Mouse (Mus musculus) stomach, embryonic 14.5 days (tissue): ENCODE measurements around the gene Ctf2. TPM values are rescaled to one million over a fixed set of nuclear protein-coding genes. Genes with fewer than 3 reads are reported as not detected.

ENCODE experiments used
- ATAC-seq: fragments of 200-750 bp; cut with Nextera tagmentation; 2 replicates; pipeline ENCODE4 v1.8.0; 2017; ENCODE audit warnings: low read depth, moderate TSS enrichment; ENCODE audit not compliant: insufficient number of reproducible peaks, insufficient read depth, low FRiP score
- H3K27ac ChIP-seq: fragments of 300-500 bp; sonication (generic); 2 replicates; pipeline ENCODE4 v1.5.1; 2014; ENCODE audit warnings: mild to moderate bottlenecking, low read length, moderate library complexity, mixed read lengths
- H3K27me3 ChIP-seq: fragments of 300-500 bp; sonication (generic); 2 replicates; pipeline ENCODE4 v1.6.1; 2014; ENCODE audit warnings: low read length, control low read depth, mixed read lengths; ENCODE audit not compliant: control insufficient read depth, insufficient read depth
- H3K36me3 ChIP-seq: fragments of 300-500 bp; sonication (generic); 2 replicates; pipeline ENCODE4 v1.6.1; 2014; ENCODE audit warnings: mild to moderate bottlenecking, control low read depth, low read length, moderate library complexity, mixed read lengths; ENCODE audit not compliant: control insufficient read depth, insufficient read depth
- H3K4me1 ChIP-seq: fragments of 300-500 bp; sonication (generic); 2 replicates; pipeline ENCODE4 v1.6.1; 2014; ENCODE audit warnings: low read length, control low read depth, mixed read lengths; ENCODE audit not compliant: control insufficient read depth, insufficient read depth
- H3K4me2 ChIP-seq: fragments of 300-500 bp; sonication (generic); replicated peaks from 2 replicates; pipeline ENCODE4 v1.6.1; 2014; ENCODE audit warnings: low read depth, low read length, control low read depth
- H3K4me3 ChIP-seq: fragments of 300-500 bp; sonication (generic); 2 replicates; pipeline ENCODE4 v1.5.1; 2014; ENCODE audit warnings: low read depth, low read length, control low read depth
- H3K9ac ChIP-seq: fragments of 300-500 bp; sonication (generic); replicated peaks from 2 replicates; pipeline ENCODE4 v1.6.1; 2014; ENCODE audit warnings: low read depth, mild to moderate bottlenecking, control low read depth, low read length, moderate library complexity, mixed read lengths
- H3K9me3 ChIP-seq: fragments of 300-500 bp; sonication (generic); 2 replicates; pipeline ENCODE4 v1.6.1; 2016; ENCODE audit warnings: low read depth, low read length, control low read depth; ENCODE audit not compliant: control insufficient read depth
- WGBS: fragments of 180-500 bp; shearing (Covaris S2); extraction: QIAGEN DNeasy Blood & Tissue Kit; methylation state at CpG from one replicate; pipeline ENCODE4 v1.1.7; 2014; 5-methylcytosine and 5-hydroxymethylcytosine counted together
- polyA plus RNA-seq: library from polyadenylated mRNA; unstranded; fragments of >200 nt; fragmentation: Nextera tagmentation; extraction: Ambion mirVana; gene quantifications from 2 replicates; pipeline ENCODE4 v1.2.1, GENCODE M21; 2014

Gene Ctf2
- polyA plus RNA-seq, 1 experiment from 2014 or later: 0.32 TPM

DNA sequence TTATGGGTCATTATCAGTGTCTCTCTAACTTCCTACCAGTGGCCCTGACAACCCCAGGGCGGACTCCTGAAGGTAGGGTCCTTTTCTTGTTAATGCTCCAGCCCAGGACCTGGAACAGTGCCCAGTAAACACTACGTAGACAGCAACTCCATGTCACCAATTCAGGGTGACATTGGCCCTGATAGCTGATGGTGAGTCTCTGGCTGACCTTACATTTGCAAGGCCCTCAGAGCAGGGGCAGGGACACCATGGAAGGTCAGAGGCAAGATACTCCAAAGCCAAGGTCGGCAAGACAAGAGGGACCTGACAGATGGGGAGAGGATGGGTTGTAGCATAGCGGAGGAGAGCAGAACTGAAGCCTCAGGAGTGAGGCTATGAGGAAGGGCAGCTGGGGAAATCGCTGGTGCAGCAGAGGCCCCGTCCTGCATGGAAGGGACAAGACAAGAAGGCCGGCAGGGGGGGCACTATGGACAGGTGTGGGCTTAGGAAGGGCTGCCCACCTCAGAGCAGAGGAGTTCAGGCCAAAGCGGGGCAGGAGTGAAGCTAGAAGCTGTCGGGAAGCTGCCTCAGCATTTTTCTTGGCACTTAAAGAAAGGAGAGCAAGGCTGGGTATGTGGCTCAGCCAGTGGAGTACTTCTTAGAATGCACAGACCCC lies 42.2 kb downstream of the Ctf2 start:
- H3K9ac ChIP-seq: no peak overlapping the region
- H3K9me3 ChIP-seq: no peaks in the 10 kb centered on the region
- no peak overlapping the region for H3K4me2 ChIP-seq
- no peaks in the 10 kb centered on the region; the same call in 1 of the 2 replicates for H3K36me3 ChIP-seq
- H3K4me3 ChIP-seq: no peak overlapping the region
- 68% methylated on average over 9 of the region's 9 CpGs for WGBS
- no peak overlapping the region for H3K27ac ChIP-seq
- peaks cover 15% of the 10 kb centered on the region for H3K4me1 ChIP-seq
- no peak for ATAC-seq
- no peaks in the 10 kb centered on the region for H3K27me3 ChIP-seq

GRCm38 (mm10) chr7:127688935-127689334 lies 43.0 kb downstream of the Ctf2 start:
- Histone ChIP-seq H3K27ac (no peak overlapping the region), H3K9me3 (no peaks in the 10 kb centered on the region), H3K4me3 (no peak overlapping the region), H3K4me1 (peaks cover 15% of the 10 kb centered on the region), H3K36me3 (no peaks in the 10 kb centered on the region; the same call in 1 of the 2 replicates), H3K4me2 (no peak overlapping the region), H3K27me3 (no peaks in the 10 kb centered on the region), H3K9ac (no peak overlapping the region)
- ATAC-seq: no peak
- WGBS: 79% methylated on average over 7 of the region's 7 CpGs

GRCm38 (mm10) chr7:127686740-127687449 lies 45.1 kb downstream of the Ctf2 start:
- no peak overlapping the region for H3K4me2 ChIP-seq
- no peak overlapping the region for H3K9ac ChIP-seq
- H3K36me3 ChIP-seq: no peaks in the 10 kb centered on the region; the same call in 1 of the 2 replicates
- H3K4me1 ChIP-seq: peaks cover 15% of the 10 kb centered on the region
- 59% methylated on average over 11 of the region's 11 CpGs for WGBS
- no peak overlapping the region for H3K4me3 ChIP-seq
- H3K27ac ChIP-seq: no peak overlapping the region
- H3K9me3 ChIP-seq: no peaks in the 10 kb centered on the region
- H3K27me3 ChIP-seq: no peaks in the 10 kb centered on the region
- ATAC-seq: no peak

DNA sequence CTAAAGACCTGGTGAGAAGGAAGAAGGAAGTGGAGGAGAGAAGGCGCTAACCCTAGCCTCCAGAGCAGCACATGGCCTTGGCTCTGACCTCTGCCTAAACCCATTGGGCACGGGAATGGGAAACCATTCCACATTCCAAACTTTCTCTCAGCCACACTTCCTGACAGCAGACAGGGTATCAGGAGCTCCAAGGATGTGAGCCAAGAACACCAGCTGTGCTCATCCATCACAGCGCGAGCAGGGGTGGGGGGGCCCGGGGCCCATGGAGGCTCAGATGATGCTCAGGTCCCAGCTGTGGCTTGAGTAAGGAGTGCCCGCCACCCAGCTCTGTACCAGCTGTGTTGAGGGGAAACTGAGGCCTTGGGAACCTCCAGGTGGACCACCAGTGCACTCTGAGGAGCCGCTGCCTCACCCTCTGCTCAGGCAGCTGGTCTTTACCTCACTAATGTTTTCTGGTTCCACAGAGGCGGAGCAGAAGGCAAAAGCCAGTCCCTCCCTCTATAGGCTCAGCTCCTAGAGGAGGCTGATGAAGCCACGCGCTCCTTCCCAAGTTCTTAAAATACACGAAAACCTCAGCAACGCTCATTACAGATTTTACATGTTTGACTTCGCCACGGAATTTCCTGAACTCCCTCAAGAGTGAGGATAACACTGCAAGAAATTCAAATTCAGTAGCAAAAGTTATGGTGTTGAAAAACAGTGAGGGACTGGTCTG lies 46.5 kb downstream of the Ctf2 start:
- ATAC-seq: peak; percentile 72; the same call in 1 of the 2 replicates
- H3K4me2 ChIP-seq: 0 out of 2 replicates have a peak overlapping the region, but pooled peaks have one; percentile 10
- peak overlapping the region; percentile 52; the same call in 1 of the 2 replicates for H3K27ac ChIP-seq
- no peak overlapping the region for H3K4me3 ChIP-seq
- peaks cover 15% of the 10 kb centered on the region for H3K4me1 ChIP-seq
- no peaks in the 10 kb centered on the region for H3K27me3 ChIP-seq
- WGBS: 39% methylated on average over 14 of the region's 14 CpGs
- H3K9ac ChIP-seq: no peak overlapping the region
- no peaks in the 10 kb centered on the region for H3K9me3 ChIP-seq
- H3K36me3 ChIP-seq: no peaks in the 10 kb centered on the region; the same call in 1 of the 2 replicates

GRCm38 (mm10) chr7:127681888-127682553 lies 49.9 kb downstream of the Ctf2 start:
- no peaks in the 10 kb centered on the region for H3K9me3 ChIP-seq
- H3K4me3 ChIP-seq: no peak overlapping the region
- H3K4me1 ChIP-seq: peaks cover 15% of the 10 kb centered on the region
- no peak overlapping the region for H3K27ac ChIP-seq
- H3K4me2 ChIP-seq: no peak overlapping the region
- no peak for ATAC-seq
- H3K36me3 ChIP-seq: no peaks in the 10 kb centered on the region
- 75% methylated on average over 8 of the region's 8 CpGs for WGBS
- no peaks in the 10 kb centered on the region for H3K27me3 ChIP-seq
- no peak overlapping the region for H3K9ac ChIP-seq

- Histone ChIP-seq H3K36me3 (no peaks in the 10 kb centered on the region), H3K4me2 (no peak overlapping the region), H3K9ac (no peak overlapping the region), H3K9me3 (no peaks in the 10 kb centered on the region), H3K27ac (no peak overlapping the region), H3K4me3 (no peak overlapping the region), H3K4me1 (peaks cover 7% of the 10 kb centered on the region), H3K27me3 (no peaks in the 10 kb centered on the region)
- ATAC-seq: no peak
- 89% methylated on average over 13 of the region's 13 CpGs for WGBS
These were observed 51.4 kb downstream of the Ctf2 start for GRCm38 (mm10) chr7:127680541-127680940.

- H3K27ac ChIP-seq: no peak overlapping the region
- no peaks in the 10 kb centered on the region for H3K36me3 ChIP-seq
- no peak overlapping the region for H3K4me3 ChIP-seq
- 72% methylated on average over 2 of the region's 2 CpGs for WGBS
- H3K9ac ChIP-seq: no peak overlapping the region
- no peaks in the 10 kb centered on the region for H3K27me3 ChIP-seq
- H3K9me3 ChIP-seq: no peaks in the 10 kb centered on the region
- ATAC-seq: no peak
- no peak overlapping the region for H3K4me2 ChIP-seq
- H3K4me1 ChIP-seq: no peaks in the 10 kb centered on the region
These were observed 53.2 kb downstream of the Ctf2 start for GRCm38 (mm10) chr7:127678811-127679210.

GRCm38 (mm10) chr7:127677609-127678008 lies 54.4 kb downstream of the Ctf2 start:
- Histone ChIP-seq H3K4me1 (no peaks in the 10 kb centered on the region), H3K4me3 (no peak overlapping the region), H3K27ac (no peak overlapping the region), H3K27me3 (no peaks in the 10 kb centered on the region), H3K9me3 (no peaks in the 10 kb centered on the region), H3K4me2 (no peak overlapping the region), H3K36me3 (no peaks in the 10 kb centered on the region), H3K9ac (no peak overlapping the region)
- no peak for ATAC-seq
- WGBS: 92% methylated on average over 4 of the region's 4 CpGs
